8 mouse cellular contexts compared by ENCODE assay signal in the genomic region with DNA sequence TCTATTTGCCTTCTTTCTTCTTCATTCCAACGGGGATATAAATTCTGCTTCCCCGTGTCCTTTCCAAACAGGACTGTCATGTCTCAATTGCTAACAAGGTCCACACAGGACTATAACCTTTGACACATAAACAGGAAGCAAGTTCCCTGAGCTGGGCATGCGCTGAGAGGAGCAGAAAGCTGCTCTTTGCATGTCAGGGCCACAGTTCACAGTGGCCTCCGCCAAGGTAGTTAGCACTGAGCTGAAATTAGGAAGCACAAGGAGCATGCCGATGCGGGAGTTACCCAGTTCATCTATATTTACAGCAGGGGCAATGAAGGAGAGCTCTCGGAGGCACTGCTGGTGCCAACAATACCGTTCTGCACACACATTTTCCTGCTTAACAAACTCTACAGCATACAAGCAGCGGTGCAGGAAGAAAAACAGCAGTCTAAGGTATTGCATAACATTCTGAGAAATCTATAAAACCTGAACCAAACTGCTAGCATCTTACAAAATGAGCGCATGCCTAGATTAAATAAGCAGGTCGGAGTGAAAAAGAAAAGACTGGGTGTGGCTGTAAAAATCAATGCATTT. TPM values are rescaled to one million over a fixed set of nuclear protein-coding genes. Genes with fewer than 3 reads are reported as not detected.
DNase-seq lines count a peak whose midpoint lies in the region; ATAC-seq and TF ChIP-seq lines count a peak whose summit lies in the region.

No protein-coding gene starts in this region.

- peak overlapping the region; percentile 55 for H3K4me3 ChIP-seq in gastrocnemius, adult 2 months
- no peak overlapping the region for H3K4me3 ChIP-seq in intestine, embryonic 15.5 days (replicated peaks)
- H3K4me3 ChIP-seq in liver, embryonic 12.5 days = no peak overlapping the region
- H3K4me3 ChIP-seq in forebrain, embryonic 13.5 days = no peak overlapping the region
- no peak overlapping the region for H3K4me3 ChIP-seq in thymus, adult 2 months (ENCODE audit: control insufficient read depth, insufficient read depth, low read length)
- H3K4me3 ChIP-seq in neural tube, embryonic 15.5 days (replicated peaks) = no peak overlapping the region

- H3K36me3 ChIP-seq in intestine, embryonic 15.5 days = peaks cover 12% of the 10 kb centered on the region; the same call in 1 of the 2 replicates
- peaks cover 56% of the 10 kb centered on the region for H3K36me3 ChIP-seq in liver, embryonic 12.5 days
- peaks cover 37% of the 10 kb centered on the region for H3K36me3 ChIP-seq in forebrain, embryonic 13.5 days (ENCODE audit: poor library complexity, severe bottlenecking)
- peaks cover 63% of the 10 kb centered on the region for H3K36me3 ChIP-seq in thymus, adult 2 months (ENCODE audit: control insufficient read depth, insufficient read depth, low read length)
- H3K36me3 ChIP-seq in neural tube, embryonic 15.5 days = 0 out of 2 replicates have a peak, but pooled peaks cover 5% of the 10 kb centered on the region

- WGBS in intestine, embryonic 15.5 days = 32% methylated on average over 11 of the region's 11 CpGs
- WGBS in liver, embryonic 12.5 days (ENCODE audit: insufficient replicate concordance) = 68% methylated on average over 11 of the region's 11 CpGs
- WGBS in forebrain, embryonic 13.5 days = 81% methylated on average over 11 of the region's 11 CpGs
- WGBS in thymus, adult 2 months = 89% methylated on average over 11 of the region's 11 CpGs
- WGBS in neural tube, embryonic 15.5 days = 51% methylated on average over 11 of the region's 11 CpGs

- intact Hi-C loops in gastrocnemius, adult 2 months (cut with DNase I) = no loop called here

- TF ChIP-seq CTCF in gastrocnemius, adult 2 months (IDR thresholded peaks at IDR 0.05) = no peak
- no peak for TF ChIP-seq CTCF in thymus, adult 2 months (IDR thresholded peaks at IDR 0.05; ENCODE audit: borderline replicate concordance, control insufficient read depth, extremely low read depth, insufficient read depth, low read length, poor library complexity)

- H3K9me3 ChIP-seq in intestine, embryonic 15.5 days = no peaks in the 10 kb centered on the region
- no peaks in the 10 kb centered on the region for H3K9me3 ChIP-seq in liver, embryonic 12.5 days (replicated peaks)
- no peaks in the 10 kb centered on the region for H3K9me3 ChIP-seq in forebrain, embryonic 13.5 days (replicated peaks)
- H3K9me3 ChIP-seq in neural tube, embryonic 15.5 days (replicated peaks) = no peaks in the 10 kb centered on the region

- H3K27me3 ChIP-seq in intestine, embryonic 15.5 days (replicated peaks) = no peaks in the 10 kb centered on the region
- no peaks in the 10 kb centered on the region for H3K27me3 ChIP-seq in liver, embryonic 12.5 days (replicated peaks)
- H3K27me3 ChIP-seq in forebrain, embryonic 13.5 days = no peaks in the 10 kb centered on the region
- no peaks in the 10 kb centered on the region for H3K27me3 ChIP-seq in thymus, adult 2 months (ENCODE audit: control insufficient read depth, insufficient read depth, low read length)
- no peaks in the 10 kb centered on the region for H3K27me3 ChIP-seq in neural tube, embryonic 15.5 days (replicated peaks)

- H3K4me2 ChIP-seq in intestine, embryonic 15.5 days (replicated peaks) = peak overlapping the region; percentile 30
- peak overlapping the region; percentile 21 for H3K4me2 ChIP-seq in liver, embryonic 12.5 days
- H3K4me2 ChIP-seq in forebrain, embryonic 13.5 days = no peak overlapping the region
- no peak overlapping the region for H3K4me2 ChIP-seq in neural tube, embryonic 15.5 days

- H3K27ac ChIP-seq in gastrocnemius, adult 2 months = peak overlapping the region; percentile 79
- H3K27ac ChIP-seq in intestine, embryonic 15.5 days = peak overlapping the region; percentile 61
- H3K27ac ChIP-seq in liver, embryonic 12.5 days = 0 out of 2 replicates have a peak overlapping the region, but pooled peaks have one; percentile 20
- H3K27ac ChIP-seq in forebrain, embryonic 13.5 days = no peak overlapping the region; the same call in 1 of the 2 replicates
- H3K27ac ChIP-seq in thymus, adult 2 months (ENCODE audit: control insufficient read depth, insufficient read depth, low read length) = no peak overlapping the region
- no peak overlapping the region for H3K27ac ChIP-seq in neural tube, embryonic 15.5 days (replicated peaks)

- DNase-seq in gastrocnemius, adult 2 months = peak; percentile 68
- no peak for DNase-seq in gastrocnemius, postnatal 4 days (ENCODE audit: low spot score in 2 of 2)
- peak; percentile 61 for DNase-seq in adrenal gland, adult 8-10 months
- DNase-seq in thymus, adult 2 months = no peak

- TF ChIP-seq POLR2A in thymus, adult 2 months (IDR thresholded peaks at IDR 0.05; ENCODE audit: control insufficient read depth, extremely low read depth, insufficient read depth, low read length, poor library complexity) = no peak

- ATAC-seq in intestine, embryonic 15.5 days = peak; percentile 73
- ATAC-seq in liver, embryonic 12.5 days = no peak
- no peak for ATAC-seq in forebrain, embryonic 13.5 days
- no peak for ATAC-seq in neural tube, embryonic 15.5 days (ENCODE audit: low FRiP score)

- H3K9ac ChIP-seq in intestine, embryonic 15.5 days = 0 out of 2 replicates have a peak overlapping the region, but pooled peaks have one; percentile 1
- no peak overlapping the region for H3K9ac ChIP-seq in liver, embryonic 12.5 days
- H3K9ac ChIP-seq in forebrain, embryonic 13.5 days = no peak overlapping the region
- no peak overlapping the region for H3K9ac ChIP-seq in neural tube, embryonic 15.5 days (replicated peaks)

- peaks cover 25% of the 10 kb centered on the region for H3K4me1 ChIP-seq in intestine, embryonic 15.5 days (replicated peaks)
- peaks cover 69% of the 10 kb centered on the region for H3K4me1 ChIP-seq in liver, embryonic 12.5 days
- 0 out of 2 replicates have a peak, but pooled peaks cover 7% of the 10 kb centered on the region for H3K4me1 ChIP-seq in forebrain, embryonic 13.5 days
- no peaks in the 10 kb centered on the region for H3K4me1 ChIP-seq in thymus, adult 2 months (replicated peaks; ENCODE audit: control insufficient read depth, insufficient read depth, low read length)
- H3K4me1 ChIP-seq in neural tube, embryonic 15.5 days = peaks cover 9% of the 10 kb centered on the region

RNA-seq across cellular contexts. Expression of gene Itm2b, which starts 10.7 kb away (rescaled TPM):
- total RNA-seq in gastrocnemius, adult 2 months (2021) = 100 to 1,000 TPM; 255 to 336 TPM
- total RNA-seq in gastrocnemius, postnatal 4 days (2021) = 100 to 1,000 TPM; 486 to 491 TPM
- total RNA-seq in adrenal gland, adult 8-10 months (2022) = 1,000 to 10,000 TPM in 2 of 4 experiments, 100 to 1,000 TPM in 2; 972 to 1,094 (median 1,035) TPM
- 668 and 678 TPM in 2 replicates for polyA plus RNA-seq in intestine, embryonic 15.5 days (2015; fragmentation: Nextera tagmentation; extraction: Ambion mirVana)
- 395 and 399 TPM in 2 replicates for polyA plus RNA-seq in liver, embryonic 12.5 days (2016; fragmentation: Nextera tagmentation; extraction: Ambion mirVana)
- polyA plus RNA-seq in forebrain, embryonic 13.5 days (2015; fragmentation: Nextera tagmentation; extraction: Ambion mirVana) = 450 and 508 TPM in 2 replicates
- polyA plus RNA-seq in thymus, adult 2 months (2012; rRNA removed) = 859 and 985 TPM in 2 replicates
- polyA plus RNA-seq in neural tube, embryonic 15.5 days (2015; fragmentation: Nextera tagmentation; extraction: Ambion mirVana) = 763 and 813 TPM in 2 replicates

RNA-seq across cellular contexts. Expression of gene Rb1, which starts 48.8 kb away (rescaled TPM):
- 10 to 100 TPM; 14.4 to 20.1 TPM for total RNA-seq in gastrocnemius, adult 2 months (2021)
- total RNA-seq in gastrocnemius, postnatal 4 days (2021) = 10 to 100 TPM; 46.1 to 46.3 TPM
- total RNA-seq in adrenal gland, adult 8-10 months (2022) = 10 to 100 TPM; 13.3 to 30.4 (median 20.9) TPM
- 18.4 and 24.8 TPM in 2 replicates for polyA plus RNA-seq in intestine, embryonic 15.5 days (2015; fragmentation: Nextera tagmentation; extraction: Ambion mirVana)
- 30.1 and 33.3 TPM in 2 replicates for polyA plus RNA-seq in liver, embryonic 12.5 days (2016; fragmentation: Nextera tagmentation; extraction: Ambion mirVana)
- polyA plus RNA-seq in forebrain, embryonic 13.5 days (2015; fragmentation: Nextera tagmentation; extraction: Ambion mirVana) = 18.8 and 21.5 TPM in 2 replicates
- 16.2 and 17.1 TPM in 2 replicates for polyA plus RNA-seq in thymus, adult 2 months (2012; rRNA removed)
- 20.3 and 25.4 TPM in 2 replicates for polyA plus RNA-seq in neural tube, embryonic 15.5 days (2015; fragmentation: Nextera tagmentation; extraction: Ambion mirVana)

Comparison
In these comparisons a context has a peak if more than half of its experiments do, and no peak if none do; other contexts are left out.
1. DNase-seq: peak in gastrocnemius, adult 2 months (single experiment) and adrenal gland, adult 8-10 months (single experiment); none in gastrocnemius, postnatal 4 days (0 of 2) and thymus, adult 2 months (single experiment).
2. H3K27ac ChIP-seq: peak in gastrocnemius, adult 2 months (single experiment), intestine, embryonic 15.5 days (single experiment) and liver, embryonic 12.5 days (single experiment); none in forebrain, embryonic 13.5 days (single experiment), thymus, adult 2 months (single experiment) and neural tube, embryonic 15.5 days (single experiment).
3. H3K4me2 ChIP-seq: peak in intestine, embryonic 15.5 days (single experiment) and liver, embryonic 12.5 days (single experiment); none in forebrain, embryonic 13.5 days (single experiment) and neural tube, embryonic 15.5 days (single experiment).